ENCODE assay signal across 20 mouse cellular contexts in the genomic region with DNA sequence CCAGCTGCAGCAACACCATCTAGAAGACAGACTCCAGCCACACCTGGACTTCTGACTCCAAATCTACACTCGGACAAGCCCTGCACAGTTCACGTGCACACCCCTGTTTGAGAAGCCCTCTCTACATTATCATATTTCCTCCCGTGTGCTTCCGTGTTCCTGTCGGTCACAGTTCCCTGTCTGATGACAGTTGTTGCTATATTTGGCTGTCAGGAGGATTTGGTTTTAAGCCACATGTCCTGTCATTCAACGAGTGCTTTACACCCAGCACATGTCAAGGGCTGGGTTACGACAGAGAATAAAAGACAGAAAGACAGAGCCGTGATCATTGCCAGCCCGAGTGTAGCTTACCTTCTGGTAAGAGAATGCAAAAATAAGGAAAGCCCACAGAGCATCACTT.
A peak's percentile ranks its signal among the peaks of the same experiment; 100 is the strongest.
DNase-seq lines count a peak whose midpoint lies in the region; ATAC-seq and TF ChIP-seq lines count a peak whose summit lies in the region.
"Had no signal": no experiment of that assay in that cellular context is flagged by ENCODE, and none has a peak within 500 bp of the region (broad histone marks: within the 10 kb centered on the region; RNA-seq: fewer than 3 reads in every experiment).

No protein-coding gene starts in this region.

- no peak overlapping the region for H3K4me3 ChIP-seq in heart, embryonic 11.5 days (ENCODE audit: low read depth, low read length)
- H3K4me3 ChIP-seq in left cerebral cortex, adult 2 months: no peak overlapping the region
- H3K4me3 ChIP-seq: erythroblast, embryonic 14.5 days; forebrain, embryonic 15.5 days; neural tube, embryonic 12.5 days had no signal

- H3K27ac ChIP-seq in heart, embryonic 11.5 days (ENCODE audit: low read depth, low read length): peak overlapping the region; percentile 13; the same call in 1 of the 2 replicates
- H3K27ac ChIP-seq in left cerebral cortex, adult 2 months: no peak overlapping the region
- H3K27ac ChIP-seq: forebrain, embryonic 15.5 days; liver, embryonic 14.5 days; neural tube, embryonic 12.5 days had no signal

- 0 out of 2 replicates have a peak, but pooled peaks cover 2% of the 10 kb centered on the region for H3K36me3 ChIP-seq in heart, embryonic 11.5 days (ENCODE audit: control insufficient read depth, insufficient read depth, low read length)
- H3K36me3 ChIP-seq: forebrain, embryonic 15.5 days; G1E; neural tube, embryonic 12.5 days had no signal

- TF ChIP-seq CTCF in left cerebral cortex, adult 2 months (IDR thresholded peaks at IDR 0.05): no peak

- DNase-seq in 416B (ENCODE audit: low read depth): peak; percentile 76
- DNase-seq in brain, adult 2 months (ENCODE audit: low read depth, low spot score): peak; percentile 21
- DNase-seq in heart, postnatal 14 days: peak; percentile 15 to 47
- no peak for DNase-seq in left cerebral cortex, adult 11 months (ENCODE audit: low spot score)
- DNase-seq in ovary, adult 18-20 months (ENCODE audit: low spot score): no peak
- DNase-seq in left cerebral cortex, adult 2 months (ENCODE audit: extremely low spot score in 1 of 2, low spot score in 2 of 2): no peak
- DNase-seq: cerebellum, adult 11 months; cerebellum, postnatal 25 days; gastrocnemius, postnatal 10 days; kidney, adult 9 months; lung, postnatal 14 days; thymus, postnatal 25 days had no signal

- no peak; the same call in 1 of the 2 replicates for ATAC-seq in heart, embryonic 11.5 days (replicated peaks; ENCODE audit: insufficient number of reproducible peaks, low FRiP score, low TSS enrichment)
- ATAC-seq: CD4-positive, CD25-positive, alpha-beta regulatory T cell, adult 4 months; forebrain, embryonic 15.5 days; inflammation-experienced regulatory T-cells, adult 6 months had no signal

- intact Hi-C loops in heart, postnatal 14 days (cut with DNase I): loop anchor here (5.0 kb wide), 1 partner anchor 119 kb away; no protein-coding TSS in a partner anchor
- intact Hi-C loops in left cerebral cortex, adult 2 months (cut with DNase I): no loop called here

- no peak overlapping the region for H3K9ac ChIP-seq in heart, embryonic 11.5 days (ENCODE audit: low read depth, low read length)
- H3K9ac ChIP-seq: forebrain, embryonic 15.5 days; liver, embryonic 14.5 days; neural tube, embryonic 12.5 days had no signal

- no peaks in the 10 kb centered on the region for H3K9me3 ChIP-seq in heart, embryonic 11.5 days (replicated peaks; ENCODE audit: control insufficient read depth, low read length)
- H3K9me3 ChIP-seq: forebrain, embryonic 15.5 days; neural tube, embryonic 12.5 days had no signal

- 0 out of 2 replicates have a peak, but pooled peaks cover 3% of the 10 kb centered on the region for H3K27me3 ChIP-seq in heart, embryonic 11.5 days (ENCODE audit: control insufficient read depth, insufficient read depth, low read length)
- H3K27me3 ChIP-seq: forebrain, embryonic 15.5 days; neural tube, embryonic 12.5 days had no signal

- WGBS in heart, embryonic 11.5 days (ENCODE audit: insufficient replicate concordance): 41% methylated on average over 9 of the region's 9 CpGs

- H3K4me1 ChIP-seq in heart, embryonic 11.5 days (ENCODE audit: control insufficient read depth, insufficient read depth, low read length): peaks cover 16% of the 10 kb centered on the region
- H3K4me1 ChIP-seq: forebrain, embryonic 15.5 days had no signal

- H3K4me2 ChIP-seq in heart, embryonic 11.5 days: no peak overlapping the region; the same call in 1 of the 2 replicates
- H3K4me2 ChIP-seq: forebrain, embryonic 15.5 days; neural tube, embryonic 12.5 days had no signal

Comparison
In these comparisons a context has a peak if more than half of its experiments do, and no peak if none do; other contexts are left out.
1. DNase-seq: peak in 416B (single experiment), brain, adult 2 months (single experiment) and heart, postnatal 14 days (2 of 2); none in left cerebral cortex, adult 11 months (single experiment), ovary, adult 18-20 months (single experiment) and left cerebral cortex, adult 2 months (0 of 2).